ENCODE assay signal across 11 mouse cellular contexts in the genomic region with DNA sequence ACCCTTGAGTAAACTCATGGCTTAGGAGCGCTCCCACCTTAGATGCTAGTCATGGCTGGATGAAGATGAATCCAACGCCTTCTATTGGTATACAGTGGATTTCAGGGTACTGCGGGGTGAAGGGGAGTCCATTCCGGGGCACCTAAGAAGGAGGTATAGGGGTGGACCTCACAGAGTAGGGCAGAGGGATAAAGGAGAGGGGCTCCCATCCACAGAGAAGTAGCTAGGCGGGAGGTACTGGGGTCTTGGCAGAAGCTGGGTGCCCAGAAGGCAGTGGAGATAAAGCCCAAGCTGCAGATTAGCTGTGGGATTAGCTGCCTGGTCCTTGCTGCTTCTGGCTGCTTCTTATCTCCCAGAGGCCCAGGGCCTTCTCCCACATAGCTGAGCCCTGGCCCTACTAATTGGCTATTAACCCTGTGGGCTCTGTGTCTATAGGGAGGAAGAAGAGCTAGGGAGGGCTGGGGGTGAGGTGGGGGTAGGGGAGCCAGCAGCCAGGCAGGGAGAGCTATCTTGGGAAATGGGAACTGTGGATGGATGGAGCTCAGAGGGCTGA. TPM values are rescaled to one million over a fixed set of nuclear protein-coding genes. Genes with fewer than 3 reads are reported as not detected.
A peak's percentile ranks its signal among the peaks of the same experiment; 100 is the strongest.
DNase-seq lines count a peak whose midpoint lies in the region; ATAC-seq and TF ChIP-seq lines count a peak whose summit lies in the region.
"Had no signal": no experiment of that assay in that cellular context is flagged by ENCODE, and none has a peak within 500 bp of the region (broad histone marks: within the 10 kb centered on the region; RNA-seq: fewer than 3 reads in every experiment).

No protein-coding gene starts in this region.

- intact Hi-C loops in heart, postnatal 25 days (cut with DNase I), result no loop called here

- H3K4me2 ChIP-seq in heart, embryonic 13.5 days, result no peak overlapping the region
- no peak overlapping the region for H3K4me2 ChIP-seq in hindbrain, embryonic 13.5 days
- H3K4me2 ChIP-seq in midbrain, embryonic 11.5 days, result no peak overlapping the region

- peaks cover 36% of the 10 kb centered on the region for H3K4me1 ChIP-seq in heart, embryonic 13.5 days
- H3K4me1 ChIP-seq in hindbrain, embryonic 13.5 days (replicated peaks), result peaks cover 34% of the 10 kb centered on the region
- H3K4me1 ChIP-seq in midbrain, embryonic 11.5 days (ENCODE audit: control insufficient read depth, insufficient read depth, low read length), result peaks cover 6% of the 10 kb centered on the region; the same call in 1 of the 2 replicates

- 44% methylated on average over 5 of the region's 5 CpGs for WGBS in heart, embryonic 13.5 days
- WGBS in hindbrain, embryonic 13.5 days, result 75% methylated on average over 5 of the region's 5 CpGs
- WGBS in midbrain, embryonic 11.5 days, result 59% methylated on average over 5 of the region's 5 CpGs

- peak overlapping the region; percentile 29 for H3K9ac ChIP-seq in heart, embryonic 13.5 days
- H3K9ac ChIP-seq in hindbrain, embryonic 13.5 days, result peak overlapping the region; percentile 46; the same call in 1 of the 2 replicates
- no peak overlapping the region for H3K9ac ChIP-seq in midbrain, embryonic 11.5 days (ENCODE audit: low read length)

- DNase-seq in heart, postnatal 25 days (ENCODE audit: low spot score), result no peak
- DNase-seq in MN1 (ENCODE audit: low spot score), result peak; percentile 41
- no peak for DNase-seq in midbrain, embryonic 11.5 days (ENCODE audit: low spot score, missing footprints)
- no peak for DNase-seq in spleen, postnatal 36 days (ENCODE audit: low spot score in 2 of 2)
- no peak for DNase-seq in layer of hippocampus, adult 2 months (ENCODE audit: low spot score in 2 of 2)
- DNase-seq: adrenal gland, postnatal 25 days; cerebellum, adult 18-20 months had no signal

- H3K4me3 ChIP-seq in heart, embryonic 13.5 days, result no peak overlapping the region
- no peak overlapping the region for H3K4me3 ChIP-seq in hindbrain, embryonic 13.5 days
- H3K4me3 ChIP-seq in midbrain, embryonic 11.5 days (ENCODE audit: low read depth, low read length), result no peak overlapping the region
- no peak overlapping the region for H3K4me3 ChIP-seq in layer of hippocampus, adult 2 months

- H3K9me3 ChIP-seq in heart, embryonic 13.5 days, result no peaks in the 10 kb centered on the region
- no peaks in the 10 kb centered on the region for H3K9me3 ChIP-seq in hindbrain, embryonic 13.5 days
- H3K9me3 ChIP-seq in midbrain, embryonic 11.5 days (ENCODE audit: control insufficient read depth, low read length), result no peaks in the 10 kb centered on the region

- ATAC-seq in heart, embryonic 13.5 days (ENCODE audit: extremely low read depth, insufficient number of reproducible peaks, low FRiP score, low TSS enrichment), result no peak
- ATAC-seq in hindbrain, embryonic 13.5 days (ENCODE audit: low FRiP score), result no peak
- ATAC-seq in midbrain, embryonic 11.5 days (ENCODE audit: low FRiP score), result peak; percentile 73
- ATAC-seq: CD4-positive, CD25-positive, alpha-beta regulatory T cell, adult 4 months had no signal

- no peaks in the 10 kb centered on the region for H3K36me3 ChIP-seq in heart, embryonic 13.5 days
- H3K36me3 ChIP-seq in hindbrain, embryonic 13.5 days, result no peaks in the 10 kb centered on the region
- no peaks in the 10 kb centered on the region for H3K36me3 ChIP-seq in midbrain, embryonic 11.5 days (ENCODE audit: control insufficient read depth, insufficient read depth, low read length)

- H3K27ac ChIP-seq in heart, embryonic 13.5 days (replicated peaks), result peak overlapping the region; percentile 29; the same call in 1 of the 2 replicates
- peak overlapping the region; percentile 10; the same call in 1 of the 2 replicates for H3K27ac ChIP-seq in hindbrain, embryonic 13.5 days
- peak overlapping the region; percentile 41; the same call in 1 of the 2 replicates for H3K27ac ChIP-seq in midbrain, embryonic 11.5 days (ENCODE audit: low read depth, low read length)
- no peak overlapping the region for H3K27ac ChIP-seq in layer of hippocampus, adult 2 months

- peaks cover 64% of the 10 kb centered on the region for H3K27me3 ChIP-seq in heart, embryonic 13.5 days (replicated peaks)
- H3K27me3 ChIP-seq in hindbrain, embryonic 13.5 days, result peaks cover 35% of the 10 kb centered on the region
- H3K27me3 ChIP-seq in midbrain, embryonic 11.5 days (ENCODE audit: control insufficient read depth, insufficient read depth, low read length), result peaks cover 3% of the 10 kb centered on the region; the same call in 1 of the 2 replicates

- TF ChIP-seq CTCF in layer of hippocampus, adult 2 months (conservative IDR thresholded peaks at IDR 0.05), result no peak

RNA-seq across cellular contexts. Expression of gene Asic4, which starts 13.5 kb away (rescaled TPM):
- polyA plus RNA-seq in heart, embryonic 13.5 days (2015; fragmentation: Nextera tagmentation; extraction: Ambion mirVana), result 0.28 and 0.31 TPM in 2 replicates
- total RNA-seq in heart, postnatal 25 days (2021), result not detected
- 25.9 and 29.3 TPM in 2 replicates for polyA plus RNA-seq in hindbrain, embryonic 13.5 days (2015; fragmentation: Nextera tagmentation; extraction: Ambion mirVana)
- 4.6 and 5.9 TPM in 2 replicates for polyA plus RNA-seq in midbrain, embryonic 11.5 days (2014; fragmentation: Nextera tagmentation; extraction: Ambion mirVana)
- 1 to 10 TPM; 5.5 to 7.1 TPM for total RNA-seq in layer of hippocampus, adult 2 months (2021)
- total RNA-seq: gastrocnemius, adult 8-10 months had no signal
- polyA plus RNA-seq: CD4-positive, CD25-positive, alpha-beta regulatory T cell, adult 4 months had no signal

RNA-seq across cellular contexts. Expression of gene Chpf, which starts 15.4 kb away (rescaled TPM):
- 26.0 and 28.6 TPM in 2 replicates for polyA plus RNA-seq in heart, embryonic 13.5 days (2015; fragmentation: Nextera tagmentation; extraction: Ambion mirVana)
- total RNA-seq in heart, postnatal 25 days (2021), result 10 to 100 TPM; 26.4 to 28.2 TPM
- polyA plus RNA-seq in hindbrain, embryonic 13.5 days (2015; fragmentation: Nextera tagmentation; extraction: Ambion mirVana), result 32.4 and 33.8 TPM in 2 replicates
- polyA plus RNA-seq in midbrain, embryonic 11.5 days (2014; fragmentation: Nextera tagmentation; extraction: Ambion mirVana), result 15.2 and 20.8 TPM in 2 replicates
- total RNA-seq in layer of hippocampus, adult 2 months (2021), result 10 to 100 TPM; 80.5 to 86.6 TPM

RNA-seq across cellular contexts. Expression of gene Tmem198, which starts 15.6 kb away (rescaled TPM):
- 0.43 and 0.49 TPM in 2 replicates for polyA plus RNA-seq in heart, embryonic 13.5 days (2015; fragmentation: Nextera tagmentation; extraction: Ambion mirVana)
- total RNA-seq in heart, postnatal 25 days (2021), result under 1 TPM; 0.42 to 0.61 TPM
- polyA plus RNA-seq in hindbrain, embryonic 13.5 days (2015; fragmentation: Nextera tagmentation; extraction: Ambion mirVana), result 43.7 and 45.0 TPM in 2 replicates
- 11.6 and 13.0 TPM in 2 replicates for polyA plus RNA-seq in midbrain, embryonic 11.5 days (2014; fragmentation: Nextera tagmentation; extraction: Ambion mirVana)
- 10 to 100 TPM; 64.0 to 65.4 TPM for total RNA-seq in layer of hippocampus, adult 2 months (2021)
- total RNA-seq: gastrocnemius, adult 8-10 months had no signal
- polyA plus RNA-seq: CD4-positive, CD25-positive, alpha-beta regulatory T cell, adult 4 months had no signal

RNA-seq across cellular contexts. Expression of gene Gmppa, which starts 28.0 kb away (rescaled TPM):
- polyA plus RNA-seq in heart, embryonic 13.5 days (2015; fragmentation: Nextera tagmentation; extraction: Ambion mirVana), result 70.7 and 73.7 TPM in 2 replicates
- total RNA-seq in heart, postnatal 25 days (2021), result 10 to 100 TPM; 36.6 to 37.3 TPM
- 84.0 and 84.4 TPM in 2 replicates for polyA plus RNA-seq in hindbrain, embryonic 13.5 days (2015; fragmentation: Nextera tagmentation; extraction: Ambion mirVana)
- 56.1 and 56.4 TPM in 2 replicates for polyA plus RNA-seq in midbrain, embryonic 11.5 days (2014; fragmentation: Nextera tagmentation; extraction: Ambion mirVana)
- 10 to 100 TPM; 72.9 to 76.0 TPM for total RNA-seq in layer of hippocampus, adult 2 months (2021)

RNA-seq across cellular contexts. Expression of gene Obsl1, which starts 42.5 kb away (rescaled TPM):
- polyA plus RNA-seq in heart, embryonic 13.5 days (2015; fragmentation: Nextera tagmentation; extraction: Ambion mirVana), result 91.0 and 93.0 TPM in 2 replicates
- total RNA-seq in heart, postnatal 25 days (2021), result 100 to 1,000 TPM; 147 to 150 TPM
- polyA plus RNA-seq in hindbrain, embryonic 13.5 days (2015; fragmentation: Nextera tagmentation; extraction: Ambion mirVana), result 21.0 and 22.8 TPM in 2 replicates
- polyA plus RNA-seq in midbrain, embryonic 11.5 days (2014; fragmentation: Nextera tagmentation; extraction: Ambion mirVana), result 31.0 and 33.2 TPM in 2 replicates
- total RNA-seq in layer of hippocampus, adult 2 months (2021), result 10 to 100 TPM; 20.6 to 25.9 TPM
- polyA plus RNA-seq: CD4-positive, CD25-positive, alpha-beta regulatory T cell, adult 4 months had no signal
